In genomic region chr17:8340407-8341359, GRCm38 (mm10) we compare ENCODE assay signal across 7 mouse cellular contexts. TPM values are rescaled to one million over a fixed set of nuclear protein-coding genes. Genes with fewer than 3 reads are reported as not detected.
DNase-seq lines count a peak whose midpoint lies in the region; ATAC-seq and TF ChIP-seq lines count a peak whose summit lies in the region.

No protein-coding gene starts in this region.

- peak overlapping the region; percentile 40 for H3K4me3 ChIP-seq in bone marrow macrophage, adult 2 months (ENCODE audit: insufficient read depth, low read length)
- peak overlapping the region; percentile 4 for H3K4me3 ChIP-seq in embryonic fibroblast, embryonic 13.5 days (ENCODE audit: insufficient read depth, low read length)
- H3K4me3 ChIP-seq in hindbrain, embryonic 14.5 days (replicated peaks; ENCODE audit: low read length) = peak overlapping the region; percentile 51
- H3K4me3 ChIP-seq in limb, embryonic 11.5 days (ENCODE audit: low read depth, low read length) = peak overlapping the region; percentile 52
- peak overlapping the region; percentile 67 for H3K4me3 ChIP-seq in midbrain, embryonic 14.5 days (replicated peaks; ENCODE audit: low read depth, low read length)

- H3K36me3 ChIP-seq in hindbrain, embryonic 14.5 days (replicated peaks; ENCODE audit: control insufficient read depth, insufficient read depth) = no peaks in the 10 kb centered on the region
- H3K36me3 ChIP-seq in limb, embryonic 11.5 days (ENCODE audit: control insufficient read depth, insufficient read depth, low read length) = no peaks in the 10 kb centered on the region
- no peaks in the 10 kb centered on the region for H3K36me3 ChIP-seq in midbrain, embryonic 14.5 days (ENCODE audit: control insufficient read depth, insufficient read depth, low read length)

- no peak for TF ChIP-seq CTCF in bone marrow macrophage, adult 2 months (IDR thresholded peaks at IDR 0.05; ENCODE audit: low read depth, low read length)
- TF ChIP-seq CTCF in embryonic fibroblast, embryonic 13.5 days (IDR thresholded peaks at IDR 0.05; ENCODE audit: borderline replicate concordance, insufficient read depth, low read length) = no peak

- TF ChIP-seq POLR2A in bone marrow macrophage, adult 2 months (IDR thresholded peaks at IDR 0.05; ENCODE audit: borderline replicate concordance, low read depth, low read length) = no peak
- no peak for TF ChIP-seq POLR2A in embryonic fibroblast, embryonic 13.5 days (IDR thresholded peaks at IDR 0.05; ENCODE audit: low read depth, low read length)

- 0 out of 2 replicates have a peak, but pooled peaks cover 3% of the 10 kb centered on the region for H3K27me3 ChIP-seq in hindbrain, embryonic 14.5 days (ENCODE audit: control insufficient read depth, insufficient read depth, low read length)
- peaks cover 35% of the 10 kb centered on the region for H3K27me3 ChIP-seq in limb, embryonic 11.5 days (ENCODE audit: control insufficient read depth, insufficient read depth, low read length)
- H3K27me3 ChIP-seq in midbrain, embryonic 14.5 days (ENCODE audit: control insufficient read depth, insufficient read depth, low read length) = no peaks in the 10 kb centered on the region

- ATAC-seq in hindbrain, embryonic 14.5 days (ENCODE audit: low FRiP score) = peak; percentile 82
- peak; percentile 26; the same call in 1 of the 2 replicates for ATAC-seq in limb, embryonic 11.5 days (ENCODE audit: insufficient number of reproducible peaks, low FRiP score, low TSS enrichment, low read depth)
- peak; percentile 85 for ATAC-seq in midbrain, embryonic 14.5 days (ENCODE audit: low FRiP score, low TSS enrichment)

- peak overlapping the region; percentile 75 for H3K9ac ChIP-seq in hindbrain, embryonic 14.5 days
- H3K9ac ChIP-seq in limb, embryonic 11.5 days (ENCODE audit: low read length) = peak overlapping the region; percentile 61
- peak overlapping the region; percentile 95 for H3K9ac ChIP-seq in midbrain, embryonic 14.5 days (replicated peaks; ENCODE audit: low read length)

- WGBS in hindbrain, embryonic 14.5 days = under 1% methylated on average over 71 of the region's 92 CpGs
- under 1% methylated on average over 62 of the region's 92 CpGs for WGBS in limb, embryonic 11.5 days
- under 1% methylated on average over 57 of the region's 92 CpGs for WGBS in midbrain, embryonic 14.5 days

- no peak overlapping the region for H3K27ac ChIP-seq in bone marrow macrophage, adult 2 months (ENCODE audit: insufficient read depth, low read depth, low read length)
- no peak overlapping the region for H3K27ac ChIP-seq in embryonic fibroblast, embryonic 13.5 days (ENCODE audit: insufficient read depth, low read length)
- H3K27ac ChIP-seq in hindbrain, embryonic 14.5 days = peak overlapping the region; percentile 94
- no peak overlapping the region for H3K27ac ChIP-seq in limb, embryonic 11.5 days (replicated peaks; ENCODE audit: low read depth, low read length)
- peak overlapping the region; percentile 90 for H3K27ac ChIP-seq in midbrain, embryonic 14.5 days (replicated peaks; ENCODE audit: low read depth, low read length)

- DNase-seq in MN1 (ENCODE audit: low spot score) = peak; percentile 57
- peak; percentile 70 for DNase-seq in hindbrain, embryonic 14.5 days (ENCODE audit: low spot score)
- DNase-seq in limb, embryonic 11.5 days (ENCODE audit: low spot score) = peak; percentile 61
- peak; percentile 81 for DNase-seq in midbrain, embryonic 14.5 days
- peak; percentile 15 for DNase-seq in thymus, postnatal 25 days

- no peaks in the 10 kb centered on the region for H3K9me3 ChIP-seq in hindbrain, embryonic 14.5 days (ENCODE audit: control insufficient read depth, low read length)
- H3K9me3 ChIP-seq in limb, embryonic 11.5 days (ENCODE audit: control insufficient read depth, low read length) = no peaks in the 10 kb centered on the region
- H3K9me3 ChIP-seq in midbrain, embryonic 14.5 days (ENCODE audit: control insufficient read depth, low read length) = no peaks in the 10 kb centered on the region

- H3K4me1 ChIP-seq in bone marrow macrophage, adult 2 months (ENCODE audit: control insufficient read depth, insufficient read depth, low read length) = no peaks in the 10 kb centered on the region
- no peaks in the 10 kb centered on the region for H3K4me1 ChIP-seq in embryonic fibroblast, embryonic 13.5 days (ENCODE audit: control insufficient read depth, insufficient read depth, low read length)
- H3K4me1 ChIP-seq in hindbrain, embryonic 14.5 days (replicated peaks; ENCODE audit: control insufficient read depth, insufficient read depth, low read length) = peaks cover 39% of the 10 kb centered on the region
- peaks cover 8% of the 10 kb centered on the region; the same call in 1 of the 2 replicates for H3K4me1 ChIP-seq in limb, embryonic 11.5 days (ENCODE audit: control insufficient read depth, insufficient read depth, low read length)
- H3K4me1 ChIP-seq in midbrain, embryonic 14.5 days (ENCODE audit: control insufficient read depth, insufficient read depth, low read length) = peaks cover 30% of the 10 kb centered on the region

- H3K4me2 ChIP-seq in hindbrain, embryonic 14.5 days (replicated peaks) = peak overlapping the region; percentile 84
- peak overlapping the region; percentile 100 for H3K4me2 ChIP-seq in limb, embryonic 11.5 days (ENCODE audit: low read depth, severe bottlenecking)
- H3K4me2 ChIP-seq in midbrain, embryonic 14.5 days (ENCODE audit: low read length) = peak overlapping the region; percentile 98

RNA-seq across cellular contexts. Expression of gene Prr18, which starts 3.4 kb away (rescaled TPM):
- polyA plus RNA-seq in bone marrow macrophage, adult 2 months (2012; ENCODE audit: insufficient read depth, insufficient read length, missing spikeins) = 0.24 and 0.67 TPM in 2 replicates
- not detected in 2 replicates for polyA plus RNA-seq in embryonic fibroblast, embryonic 13.5 days (2011; ENCODE audit: insufficient read length, low read depth, missing spikeins)
- polyA plus RNA-seq in hindbrain, embryonic 14.5 days (2014; fragmentation: Nextera tagmentation; extraction: Ambion mirVana) = 20.9 and 22.7 TPM in 2 replicates
- 0.20 and 0.45 TPM in 2 replicates for polyA plus RNA-seq in limb, embryonic 11.5 days (2014; fragmentation: Nextera tagmentation; extraction: Ambion mirVana)
- polyA plus RNA-seq in midbrain, embryonic 14.5 days (2014; fragmentation: Nextera tagmentation; extraction: Ambion mirVana) = 18.3 and 20.6 TPM in 2 replicates

RNA-seq across cellular contexts. Expression of gene T2, which starts 15.1 kb away (rescaled TPM):
- polyA plus RNA-seq in bone marrow macrophage, adult 2 months (2012; ENCODE audit: insufficient read depth, insufficient read length, missing spikeins) = not detected in 2 replicates
- polyA plus RNA-seq in embryonic fibroblast, embryonic 13.5 days (2011; ENCODE audit: insufficient read length, low read depth, missing spikeins) = not detected in 2 replicates
- polyA plus RNA-seq in hindbrain, embryonic 14.5 days (2014; fragmentation: Nextera tagmentation; extraction: Ambion mirVana) = 0.31 and 0.53 TPM in 2 replicates
- 1.2 and 2.1 TPM in 2 replicates for polyA plus RNA-seq in limb, embryonic 11.5 days (2014; fragmentation: Nextera tagmentation; extraction: Ambion mirVana)
- polyA plus RNA-seq in midbrain, embryonic 14.5 days (2014; fragmentation: Nextera tagmentation; extraction: Ambion mirVana) = 0.39 and 0.82 TPM in 2 replicates

RNA-seq across cellular contexts. Expression of gene Sft2d1, which starts 29.8 kb away (rescaled TPM):
- 161 and 186 TPM in 2 replicates for polyA plus RNA-seq in bone marrow macrophage, adult 2 months (2012; ENCODE audit: insufficient read depth, insufficient read length, missing spikeins)
- 47.3 and 56.3 TPM in 2 replicates for polyA plus RNA-seq in embryonic fibroblast, embryonic 13.5 days (2011; ENCODE audit: insufficient read length, low read depth, missing spikeins)
- 152 and 175 TPM in 2 replicates for polyA plus RNA-seq in hindbrain, embryonic 14.5 days (2014; fragmentation: Nextera tagmentation; extraction: Ambion mirVana)
- polyA plus RNA-seq in limb, embryonic 11.5 days (2014; fragmentation: Nextera tagmentation; extraction: Ambion mirVana) = 43.0 and 43.4 TPM in 2 replicates
- polyA plus RNA-seq in midbrain, embryonic 14.5 days (2014; fragmentation: Nextera tagmentation; extraction: Ambion mirVana) = 177 and 204 TPM in 2 replicates

RNA-seq across cellular contexts. Expression of gene Mpc1, which starts 58.0 kb away (rescaled TPM):
- polyA plus RNA-seq in bone marrow macrophage, adult 2 months (2012; ENCODE audit: insufficient read depth, insufficient read length, missing spikeins) = 103 and 118 TPM in 2 replicates
- 53.0 and 79.3 TPM in 2 replicates for polyA plus RNA-seq in embryonic fibroblast, embryonic 13.5 days (2011; ENCODE audit: insufficient read length, low read depth, missing spikeins)
- 380 and 389 TPM in 2 replicates for polyA plus RNA-seq in hindbrain, embryonic 14.5 days (2014; fragmentation: Nextera tagmentation; extraction: Ambion mirVana)
- polyA plus RNA-seq in limb, embryonic 11.5 days (2014; fragmentation: Nextera tagmentation; extraction: Ambion mirVana) = 95.1 and 96.4 TPM in 2 replicates
- 282 and 326 TPM in 2 replicates for polyA plus RNA-seq in midbrain, embryonic 14.5 days (2014; fragmentation: Nextera tagmentation; extraction: Ambion mirVana)

Comparison
In these comparisons a context has a peak if more than half of its experiments do, and no peak if none do; other contexts are left out.
1. DNase-seq: peak in every context shown above with its lines; median percentile 81 in midbrain, embryonic 14.5 days; 70 in hindbrain, embryonic 14.5 days; 61 in limb, embryonic 11.5 days; 57 in MN1; 15 in thymus, postnatal 25 days.
2. H3K27ac ChIP-seq: peak in hindbrain, embryonic 14.5 days (single experiment) and midbrain, embryonic 14.5 days (single experiment); none in bone marrow macrophage, adult 2 months (single experiment), embryonic fibroblast, embryonic 13.5 days (single experiment) and limb, embryonic 11.5 days (single experiment).
3. H3K4me3 ChIP-seq: peak in every context shown above with its lines; median percentile 67 in midbrain, embryonic 14.5 days; 52 in limb, embryonic 11.5 days; 51 in hindbrain, embryonic 14.5 days; 40 in bone marrow macrophage, adult 2 months; 4 in embryonic fibroblast, embryonic 13.5 days.
4. ATAC-seq: peak in every context shown above with its lines; median percentile 85 in midbrain, embryonic 14.5 days; 82 in hindbrain, embryonic 14.5 days; 26 in limb, embryonic 11.5 days.
5. RNA of gene Prr18, which starts 3.4 kb away (polyA plus RNA-seq): 20.9 to 22.7 TPM in hindbrain, embryonic 14.5 days and 18.3 to 20.6 TPM in midbrain, embryonic 14.5 days; 0.24 to 0.67 TPM in bone marrow macrophage, adult 2 months, 0.20 to 0.45 TPM in limb, embryonic 11.5 days and not detected in embryonic fibroblast, embryonic 13.5 days; every median in the first group is over 10 times any median in the second.
6. Peak in every context shown above with its lines, with median percentiles within 50 percentile points of each other: H3K4me2 ChIP-seq and H3K9ac ChIP-seq.